Mouse (Mus musculus): Measurements from ENCODE around the gene Zkscan16.
A peak's percentile ranks its signal among the peaks of the same experiment; 100 is the strongest.

The Zkscan16 gene

DNA sequence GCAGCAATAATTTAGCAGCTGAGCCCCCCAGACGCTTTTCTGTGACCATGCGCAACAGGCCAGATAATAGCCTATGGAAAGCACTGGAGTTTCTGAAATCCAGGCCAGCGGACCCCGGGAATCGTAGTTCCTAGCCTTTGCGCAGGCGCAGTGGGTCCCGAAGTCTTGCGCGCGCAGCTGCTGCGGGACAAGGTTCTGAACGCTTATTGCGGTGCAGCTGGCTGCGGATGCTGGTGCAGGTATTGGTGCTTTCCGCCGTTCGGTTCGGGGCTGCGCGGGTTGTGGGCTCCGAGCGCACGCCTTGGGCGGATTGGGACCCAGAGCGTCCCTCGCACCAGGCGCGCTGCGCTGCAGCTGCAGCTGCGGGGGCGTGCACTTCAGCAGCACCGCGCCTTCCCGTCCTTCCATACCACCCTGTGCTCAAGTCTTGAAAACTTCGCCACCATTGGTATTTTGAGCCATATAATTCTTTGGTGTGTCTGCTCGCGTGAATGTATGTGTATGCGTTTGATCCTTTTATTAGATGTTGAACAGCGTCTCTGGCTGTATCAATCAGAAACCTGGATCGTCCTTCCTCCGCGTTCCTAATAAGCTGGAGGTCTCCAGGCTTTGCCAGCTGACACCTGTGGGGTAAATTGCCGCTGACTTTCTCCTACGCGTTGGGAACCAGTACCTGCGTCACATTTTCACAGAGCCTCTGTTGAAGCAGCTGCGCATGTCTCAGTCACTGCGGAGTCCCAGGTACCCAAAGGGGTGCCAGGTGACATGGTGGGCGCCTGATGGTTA is at the start of gene Zkscan16:
Zkscan16 (plus strand) TSS at position 209 of the 786 bp plus-strand sequence.
- no peaks in the 10 kb centered on the region for H3K27me3 ChIP-seq (ENCODE audit: control insufficient read depth, insufficient read depth, low read length, poor library complexity, severe bottlenecking)
- no peaks in the 10 kb centered on the region for H3K36me3 ChIP-seq (ENCODE audit: control insufficient read depth, insufficient read depth, low read length, poor library complexity, severe bottlenecking)
- peak; percentile 69 for DNase-seq (ENCODE audit: low read depth, low spot score)

- no peaks in the 10 kb centered on the region for H3K27me3 ChIP-seq (ENCODE audit: control insufficient read depth, insufficient read depth, low read length, poor library complexity, severe bottlenecking)
- H3K36me3 ChIP-seq (ENCODE audit: control insufficient read depth, insufficient read depth, low read length, poor library complexity, severe bottlenecking): no peaks in the 10 kb centered on the region
These were observed 49.0 kb upstream of the Zkscan16 start for GRCm38 (mm10) chr4:58894399-58894798.

DNA sequence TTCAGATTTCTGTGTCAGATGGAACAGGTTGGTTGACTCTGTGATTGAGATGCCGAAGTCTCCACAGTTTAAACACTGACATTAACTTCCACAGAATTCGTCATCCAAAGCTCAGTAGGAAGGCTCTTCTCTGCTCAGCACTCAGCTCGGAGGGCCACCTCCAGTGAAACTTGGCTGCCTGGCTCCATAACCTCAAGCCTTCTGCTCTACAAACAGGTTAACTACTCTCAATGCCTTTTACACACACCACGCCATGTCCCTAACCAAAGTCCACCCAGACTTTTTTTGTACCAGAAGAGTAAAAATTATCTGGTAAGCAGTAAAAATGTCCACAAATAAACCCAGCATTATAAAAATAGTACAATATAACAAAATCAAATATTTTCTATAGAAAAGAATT is 46.0 kb upstream of the Zkscan16 start:
- DNase-seq (ENCODE audit: low read depth, low spot score): no peak
- Histone ChIP-seq H3K36me3 (ENCODE audit: control insufficient read depth, insufficient read depth, low read length, poor library complexity, severe bottlenecking) (no peaks in the 10 kb centered on the region), H3K27me3 (ENCODE audit: control insufficient read depth, insufficient read depth, low read length, poor library complexity, severe bottlenecking) (no peaks in the 10 kb centered on the region)

More at GRCm38 (mm10) chr4:58894399-58894798, 49.0 kb upstream of the Zkscan16 start:
- DNase-seq (ENCODE audit: low read depth, low spot score): no peak

- H3K27me3 ChIP-seq (ENCODE audit: control insufficient read depth, insufficient read depth, low read length, poor library complexity, severe bottlenecking): no peaks in the 10 kb centered on the region
- no peaks in the 10 kb centered on the region for H3K36me3 ChIP-seq (ENCODE audit: control insufficient read depth, insufficient read depth, low read length, poor library complexity, severe bottlenecking)
- DNase-seq (ENCODE audit: low read depth, low spot score): peak; percentile 42
These were observed 45.1 kb upstream of the Zkscan16 start for GRCm38 (mm10) chr4:58898318-58898717.

DNA sequence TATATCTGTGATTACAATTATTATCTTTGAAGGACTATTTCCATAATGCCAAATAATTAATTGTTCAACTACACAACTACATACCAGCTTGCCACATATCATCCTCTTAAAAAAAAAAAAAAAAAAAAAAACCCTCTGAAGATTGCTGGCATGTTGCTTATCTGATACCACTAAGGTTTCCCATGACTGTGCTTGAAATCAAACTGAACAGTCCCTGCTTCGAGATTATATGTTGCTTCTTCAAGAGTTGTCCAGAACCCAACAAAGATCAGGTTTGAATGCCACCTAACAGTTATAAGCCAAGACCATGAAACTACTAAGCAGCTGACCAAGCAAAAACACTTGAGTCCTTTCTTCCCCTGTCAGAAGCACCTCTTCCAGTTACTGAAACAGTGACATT is 36.0 kb upstream of the Zkscan16 start:
- DNase-seq (ENCODE audit: low read depth, low spot score): no peak
- no peaks in the 10 kb centered on the region for H3K36me3 ChIP-seq (ENCODE audit: control insufficient read depth, insufficient read depth, low read length, poor library complexity, severe bottlenecking)

GRCm38 (mm10) chr4:58910175-58911068 is 33.0 kb upstream of the Zkscan16 start:
- no peaks in the 10 kb centered on the region for H3K27me3 ChIP-seq (ENCODE audit: control insufficient read depth, insufficient read depth, low read length, poor library complexity, severe bottlenecking)
- H3K36me3 ChIP-seq (ENCODE audit: control insufficient read depth, insufficient read depth, low read length, poor library complexity, severe bottlenecking): no peaks in the 10 kb centered on the region
- DNase-seq (ENCODE audit: low read depth, low spot score): no peak

More for the DNA sequence above, 36.0 kb upstream of the Zkscan16 start:
- H3K27me3 ChIP-seq (ENCODE audit: control insufficient read depth, insufficient read depth, low read length, poor library complexity, severe bottlenecking): no peaks in the 10 kb centered on the region

DNA sequence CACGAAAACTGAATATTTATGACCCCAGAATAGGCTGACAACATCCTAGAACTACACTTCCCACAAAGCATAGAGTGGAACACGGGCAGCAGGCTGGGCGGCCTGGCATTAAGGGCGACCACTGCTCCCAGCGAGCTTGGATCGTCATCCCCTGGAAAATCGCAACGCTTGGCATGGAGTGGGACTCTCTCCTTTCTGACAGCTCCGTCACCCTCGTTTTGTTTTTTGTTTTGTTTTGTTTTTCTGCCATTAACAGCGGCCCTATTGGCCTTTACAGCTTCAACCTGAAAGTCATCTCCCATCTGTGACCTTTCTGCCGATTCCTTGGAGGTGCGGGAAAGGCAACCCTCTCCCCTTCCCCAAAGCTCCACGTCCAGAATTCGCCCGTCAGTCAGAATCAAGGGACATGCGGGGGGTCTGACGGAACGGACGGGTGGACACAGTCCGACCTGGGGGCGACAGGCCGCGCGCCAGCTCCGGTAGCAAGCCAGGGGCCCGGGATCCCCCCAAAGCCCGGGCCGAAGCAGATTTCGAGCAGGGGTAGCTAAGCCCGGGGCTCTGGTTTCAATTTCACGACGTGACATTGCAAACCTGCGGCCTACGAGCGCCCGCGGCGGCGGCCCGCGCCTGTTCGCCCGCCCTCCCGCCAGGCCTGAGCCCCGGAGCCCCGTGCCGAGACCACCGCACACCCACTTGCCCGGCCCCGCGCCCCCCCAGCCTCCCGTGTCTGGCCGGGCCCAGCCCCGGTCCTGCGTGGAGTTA is 32.2 kb upstream of the Zkscan16 start:
- Histone ChIP-seq H3K36me3 (ENCODE audit: control insufficient read depth, insufficient read depth, low read length, poor library complexity, severe bottlenecking) (no peaks in the 10 kb centered on the region), H3K27me3 (ENCODE audit: control insufficient read depth, insufficient read depth, low read length, poor library complexity, severe bottlenecking) (no peaks in the 10 kb centered on the region)
- peak; percentile 58 for DNase-seq (ENCODE audit: low read depth, low spot score)

DNA sequence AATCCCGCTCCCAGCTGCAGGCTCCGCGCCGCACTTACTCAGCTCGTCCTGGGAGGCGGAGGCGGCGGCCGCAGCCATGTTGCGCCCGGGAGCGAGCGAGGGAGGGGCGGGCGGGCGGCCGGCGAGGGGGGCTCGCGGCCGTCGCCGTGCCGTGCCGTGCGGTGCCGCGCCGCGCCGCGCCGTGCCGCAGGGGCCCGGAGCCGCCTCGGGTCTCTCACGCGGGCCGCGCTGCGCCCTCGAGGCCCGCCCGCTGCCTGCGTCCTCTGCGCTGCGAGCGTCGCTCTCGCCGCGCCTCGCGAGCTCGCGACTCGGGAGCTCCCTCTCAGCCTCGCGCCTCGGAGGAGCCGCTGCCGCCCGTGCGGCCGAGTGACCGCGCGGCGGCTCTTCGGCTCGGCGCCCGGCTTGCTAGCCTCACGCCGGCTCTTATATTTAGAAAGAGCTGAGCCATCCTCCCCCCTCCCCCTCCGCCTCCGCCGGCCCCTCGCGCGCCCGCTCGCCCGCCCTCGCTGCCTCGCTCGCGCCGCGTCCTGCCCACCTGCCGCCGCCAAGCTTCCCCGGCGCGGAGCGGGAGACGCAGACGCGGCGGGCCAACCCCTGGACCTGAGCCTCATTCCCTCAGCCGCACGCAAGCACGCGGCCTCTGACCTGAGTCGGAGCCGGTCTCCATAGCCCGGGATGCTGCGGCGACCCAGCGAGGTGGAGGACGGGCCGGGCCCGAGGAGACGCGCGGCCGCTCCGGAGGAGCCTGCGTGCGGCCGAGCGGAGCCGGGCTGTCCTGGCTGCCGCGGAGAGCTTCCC is 31.4 kb upstream of the Zkscan16 start:
- no peaks in the 10 kb centered on the region for H3K27me3 ChIP-seq (ENCODE audit: control insufficient read depth, insufficient read depth, low read length, poor library complexity, severe bottlenecking)
- peak; percentile 70 for DNase-seq (ENCODE audit: low read depth, low spot score)
- no peaks in the 10 kb centered on the region for H3K36me3 ChIP-seq (ENCODE audit: control insufficient read depth, insufficient read depth, low read length, poor library complexity, severe bottlenecking)

DNA sequence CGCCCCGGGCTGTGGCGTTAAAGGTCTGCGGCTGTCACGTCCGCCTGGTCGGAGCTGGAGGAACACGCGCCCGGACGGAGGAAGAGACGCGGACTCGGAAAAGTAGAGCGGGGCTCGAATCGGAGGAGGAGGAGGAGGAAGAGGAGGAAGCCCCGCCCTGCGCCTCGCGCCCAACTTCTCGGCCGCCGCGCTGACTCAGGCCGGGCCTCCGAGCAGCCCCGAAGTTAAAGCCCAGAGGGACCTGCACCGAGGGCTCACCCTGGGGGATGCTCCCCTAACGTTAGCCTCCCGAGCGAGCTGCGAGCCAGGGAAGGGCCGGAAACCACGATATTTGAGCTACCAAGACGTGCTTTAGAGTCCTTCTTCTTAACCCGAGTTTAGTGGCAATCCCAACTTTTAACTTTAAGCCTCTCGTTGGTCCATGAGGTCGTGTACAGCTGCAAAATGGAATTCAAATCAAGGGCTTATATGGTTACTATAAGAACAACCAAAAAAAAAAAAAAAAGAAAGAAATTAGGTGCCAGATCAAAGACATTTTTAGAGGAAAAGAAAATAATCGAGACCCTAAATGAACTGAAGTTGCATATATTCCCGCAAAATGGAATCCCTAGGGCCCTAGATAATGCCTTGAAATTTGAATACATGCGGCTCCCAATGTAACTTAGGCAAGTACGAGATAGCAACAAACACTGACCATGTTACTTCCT is 30.6 kb upstream of the Zkscan16 start, which contains the start of gene Ecpas:
Ecpas (minus strand) TSS at position 121 of the 707 bp plus-strand sequence.
- no peaks in the 10 kb centered on the region for H3K27me3 ChIP-seq (ENCODE audit: control insufficient read depth, insufficient read depth, low read length, poor library complexity, severe bottlenecking)
- peak; percentile 67 for DNase-seq (ENCODE audit: low read depth, low spot score)
- no peaks in the 10 kb centered on the region for H3K36me3 ChIP-seq (ENCODE audit: control insufficient read depth, insufficient read depth, low read length, poor library complexity, severe bottlenecking)

GRCm38 (mm10) chr4:58913336-58914026 is 29.9 kb upstream of the Zkscan16 start:
- no peaks in the 10 kb centered on the region for H3K27me3 ChIP-seq (ENCODE audit: control insufficient read depth, insufficient read depth, low read length, poor library complexity, severe bottlenecking)
- no peaks in the 10 kb centered on the region for H3K36me3 ChIP-seq (ENCODE audit: control insufficient read depth, insufficient read depth, low read length, poor library complexity, severe bottlenecking)
- no peak for DNase-seq (ENCODE audit: low read depth, low spot score)

- no peaks in the 10 kb centered on the region for H3K27me3 ChIP-seq (ENCODE audit: control insufficient read depth, insufficient read depth, low read length, poor library complexity, severe bottlenecking)
- DNase-seq (ENCODE audit: low read depth, low spot score): no peak
- H3K36me3 ChIP-seq (ENCODE audit: control insufficient read depth, insufficient read depth, low read length, poor library complexity, severe bottlenecking): no peaks in the 10 kb centered on the region
These were observed 28.2 kb upstream of the Zkscan16 start for GRCm38 (mm10) chr4:58915081-58915826.

GRCm38 (mm10) chr4:58923933-58924332 is 19.5 kb upstream of the Zkscan16 start:
- no peak for DNase-seq (ENCODE audit: low read depth, low spot score)
- Histone ChIP-seq H3K27me3 (ENCODE audit: control insufficient read depth, insufficient read depth, low read length, poor library complexity, severe bottlenecking) (no peaks in the 10 kb centered on the region), H3K36me3 (ENCODE audit: control insufficient read depth, insufficient read depth, low read length, poor library complexity, severe bottlenecking) (no peaks in the 10 kb centered on the region)
